Mouse (Mus musculus): ENCODE results near the gene Stk31. TPM values are rescaled to one million over a fixed set of nuclear protein-coding genes. Genes with fewer than 3 reads are reported as not detected.

Stk31 gene
- 0.10 TPM in 1 of 2 replicates, not detected in the other for polyA plus RNA-seq (2015; fragmentation: Nextera tagmentation; extraction: Ambion mirVana)

GRCm38 (mm10) chr6:49395316-49395715 lies at the start of gene Stk31:
Gene Stk31, plus strand, starts transcription at chr6:49395604.

GRCm38 (mm10) chr6:49367159-49368054 lies 28.0 kb upstream of the Stk31 start, which contains the start of gene Fam221a:
Gene Fam221a, plus strand, starts transcription at chr6:49367739.

Other genes starting within 250 kb of the Stk31 start
- 22.8 and 24.5 TPM in 2 replicates for gene Igf2bp3, start 180.6 kb upstream of the Stk31 start, polyA plus RNA-seq (2015; fragmentation: Nextera tagmentation; extraction: Ambion mirVana)
- 73.4 and 79.9 TPM in 2 replicates for gene Tra2a, start 131.6 kb upstream of the Stk31 start, polyA plus RNA-seq (2015; fragmentation: Nextera tagmentation; extraction: Ambion mirVana)
- gene Ccdc126, start 76.3 kb upstream of the Stk31 start, polyA plus RNA-seq (2015; fragmentation: Nextera tagmentation; extraction: Ambion mirVana) = 4.6 and 5.7 TPM in 2 replicates
- 4.5 and 4.6 TPM in 2 replicates for gene Fam221a, start 27.9 kb upstream of the Stk31 start, polyA plus RNA-seq (2015; fragmentation: Nextera tagmentation; extraction: Ambion mirVana)

Measured in spleen, postnatal 0 days (tissue).